Mouse (Mus musculus) liver, embryonic 15.5 days (tissue): ENCODE measurements around the gene Chchd6. TPM values are rescaled to one million over a fixed set of nuclear protein-coding genes. Genes with fewer than 3 reads are reported as not detected.

Experiments
- ATAC-seq: fragments of 200-750 bp; cut with Nextera tagmentation; 2 replicates; pipeline ENCODE4 v1.8.0; 2017; ENCODE audit warnings: moderate number of reproducible peaks, mild to moderate bottlenecking, moderate library complexity; ENCODE audit not compliant: insufficient read depth
- H3K27ac ChIP-seq: fragments of 300-500 bp; sonication (generic); replicated peaks from 2 replicates; pipeline ENCODE4 v1.5.1; 2015; ENCODE audit warnings: mild to moderate bottlenecking, inconsistent platforms
- H3K27me3 ChIP-seq: fragments of 300-500 bp; sonication (generic); 2 replicates; pipeline ENCODE4 v1.6.1; 2015; ENCODE audit warnings: mild to moderate bottlenecking, inconsistent platforms
- H3K36me3 ChIP-seq: fragments of 300-500 bp; sonication (generic); replicated peaks from 2 replicates; pipeline ENCODE4 v1.6.1; 2015; ENCODE audit warnings: moderate library complexity, mild to moderate bottlenecking, inconsistent platforms
- H3K4me1 ChIP-seq: fragments of 300-500 bp; sonication (generic); replicated peaks from 2 replicates; pipeline ENCODE4 v1.6.1; 2015; ENCODE audit warnings: inconsistent platforms
- H3K4me2 ChIP-seq: fragments of 300-500 bp; sonication (generic); 2 replicates; pipeline ENCODE4 v1.6.1; 2015; ENCODE audit warnings: moderate library complexity, mild to moderate bottlenecking, inconsistent platforms
- H3K4me3 ChIP-seq: fragments of 300-500 bp; sonication (generic); replicated peaks from 2 replicates; pipeline ENCODE4 v1.5.1; 2015; ENCODE audit warnings: mild to moderate bottlenecking, inconsistent platforms
- H3K9ac ChIP-seq: fragments of 300-500 bp; sonication (generic); 2 replicates; pipeline ENCODE4 v1.6.1; 2015; ENCODE audit warnings: moderate library complexity, mild to moderate bottlenecking, inconsistent platforms
- H3K9me3 ChIP-seq: fragments of 300-500 bp; sonication (generic); replicated peaks from 2 replicates; pipeline ENCODE4 v1.6.1; 2016; ENCODE audit warnings: inconsistent platforms
- WGBS: fragments of 180-500 bp; shearing (Covaris S2); methylation state at CpG from one replicate; pipeline ENCODE4 v1.1.7; 2015; ENCODE audit warnings: mixed read lengths; ENCODE audit not compliant: insufficient replicate concordance; 5-methylcytosine and 5-hydroxymethylcytosine counted together
- polyA plus RNA-seq: library from polyadenylated mRNA; unstranded; fragments of >200 nt; fragmentation: Nextera tagmentation; extraction: Ambion mirVana; gene quantifications from 2 replicates; pipeline ENCODE4 v1.2.1, GENCODE M21; 2015

Chchd6 gene
- polyA plus RNA-seq, 1 experiment from 2014 or later, result 12.3 TPM

DNA sequence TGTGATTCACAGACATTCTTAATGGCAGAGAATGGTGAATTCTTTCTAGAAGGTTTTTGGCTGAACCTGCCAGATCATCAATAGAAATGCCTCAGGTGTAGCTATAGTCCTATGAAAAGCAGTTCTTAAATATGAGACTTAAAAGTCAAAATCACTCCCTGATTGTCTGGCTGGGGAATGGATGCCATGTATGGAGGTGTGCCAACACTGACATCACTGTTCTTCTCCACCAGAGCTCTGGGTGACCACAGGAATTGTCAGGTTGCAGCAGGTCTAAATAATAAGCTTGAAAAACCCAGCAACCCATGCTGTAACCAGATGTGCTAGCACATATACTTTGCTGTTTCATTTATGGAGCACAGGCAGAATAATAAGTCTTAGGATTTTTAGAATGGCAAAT, 87.2 kb downstream of the Chchd6 start:
- no peak overlapping the region for H3K9ac ChIP-seq
- no peaks in the 10 kb centered on the region for H3K4me1 ChIP-seq
- H3K27ac ChIP-seq, result no peak overlapping the region
- H3K4me3 ChIP-seq, result no peak overlapping the region
- ATAC-seq, result no peak
- H3K36me3 ChIP-seq, result no peaks in the 10 kb centered on the region
- H3K9me3 ChIP-seq, result no peaks in the 10 kb centered on the region
- H3K4me2 ChIP-seq, result no peak overlapping the region
- no peaks in the 10 kb centered on the region for H3K27me3 ChIP-seq

- ATAC-seq, result no peak
- WGBS, result 66% methylated on average over 1 of the region's 1 CpGs
These were observed 95.5 kb downstream of the Chchd6 start for GRCm38 (mm10) chr6:89499961-89500360.

DNA sequence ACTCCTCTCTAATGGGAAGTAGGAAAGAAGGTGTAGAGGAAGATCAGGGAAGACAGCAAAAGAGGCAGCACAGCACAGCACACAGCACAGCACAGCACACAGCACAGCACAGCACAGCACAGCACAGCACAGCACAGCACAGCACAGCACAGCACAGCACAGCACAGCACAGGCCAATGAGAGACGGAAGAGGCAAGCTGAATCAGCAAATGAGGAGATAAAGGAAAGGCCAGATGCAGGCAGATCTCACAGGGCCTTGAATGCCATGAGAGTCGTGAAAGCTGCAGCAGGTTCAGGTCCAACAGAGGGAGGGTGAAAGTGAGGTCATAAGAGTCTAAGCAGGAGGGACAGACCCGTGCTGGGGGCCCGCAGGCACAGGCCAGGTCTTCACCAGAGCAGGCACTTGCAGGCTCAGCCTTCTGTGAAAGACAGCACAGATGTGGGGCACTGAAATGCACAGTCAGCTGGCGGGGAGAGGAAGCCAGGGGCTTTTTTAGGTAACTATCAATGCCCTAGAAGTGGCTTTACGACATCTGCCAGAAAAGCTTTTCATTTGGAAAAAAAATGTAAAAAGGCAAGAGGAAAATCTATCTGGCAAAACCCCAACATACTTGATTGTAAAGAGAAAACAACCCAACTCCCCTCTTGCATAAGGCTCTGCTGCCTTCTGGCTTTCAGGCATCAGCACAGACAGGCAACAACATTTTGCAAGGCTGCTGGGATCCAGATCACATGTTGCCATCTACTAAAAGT, 96.5 kb downstream of the Chchd6 start:
- Histone ChIP-seq H3K9me3 (no peaks in the 10 kb centered on the region), H3K4me1 (no peaks in the 10 kb centered on the region)
- WGBS, result 44% methylated on average over 6 of the region's 6 CpGs

More at GRCm38 (mm10) chr6:89499961-89500360, 95.5 kb downstream of the Chchd6 start:
- no peak overlapping the region for H3K4me3 ChIP-seq
- no peak overlapping the region for H3K27ac ChIP-seq
- H3K36me3 ChIP-seq, result no peaks in the 10 kb centered on the region
- no peaks in the 10 kb centered on the region for H3K4me1 ChIP-seq
- H3K4me2 ChIP-seq, result no peak overlapping the region
- no peaks in the 10 kb centered on the region for H3K27me3 ChIP-seq
- H3K9ac ChIP-seq, result no peak overlapping the region
- H3K9me3 ChIP-seq, result no peaks in the 10 kb centered on the region

DNA sequence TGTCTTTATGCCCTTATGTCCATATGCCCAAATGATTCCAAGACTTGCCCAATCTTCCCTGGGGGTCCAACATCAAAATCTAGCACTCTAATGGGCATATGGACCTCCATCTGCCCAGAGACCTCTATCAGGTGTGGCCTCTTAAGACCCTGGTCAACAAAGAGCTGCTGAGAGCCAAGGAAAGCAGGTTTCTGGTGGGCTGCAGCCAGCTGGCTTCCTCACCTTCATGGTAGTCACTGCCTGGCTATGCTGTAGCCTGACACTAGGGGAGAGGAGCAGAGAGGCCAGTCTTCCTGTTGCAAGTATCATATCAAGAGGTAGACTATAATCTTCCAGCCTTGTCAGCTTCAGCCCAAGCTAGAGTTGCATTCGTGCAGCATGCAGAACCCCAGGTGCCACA, 98.5 kb downstream of the Chchd6 start:
- WGBS, result 55% methylated on average over 1 of the region's 1 CpGs
- Histone ChIP-seq H3K27ac (no peak overlapping the region), H3K9me3 (no peaks in the 10 kb centered on the region), H3K4me3 (no peak overlapping the region), H3K9ac (no peak overlapping the region), H3K36me3 (no peaks in the 10 kb centered on the region), H3K4me1 (no peaks in the 10 kb centered on the region), H3K4me2 (no peak overlapping the region), H3K27me3 (no peaks in the 10 kb centered on the region)
- ATAC-seq, result no peak

More for the DNA sequence above, 96.5 kb downstream of the Chchd6 start:
- Histone ChIP-seq H3K36me3 (no peaks in the 10 kb centered on the region), H3K4me3 (no peak overlapping the region), H3K27ac (no peak overlapping the region), H3K27me3 (no peaks in the 10 kb centered on the region), H3K9ac (no peak overlapping the region), H3K4me2 (no peak overlapping the region)
- ATAC-seq, result no peak

DNA sequence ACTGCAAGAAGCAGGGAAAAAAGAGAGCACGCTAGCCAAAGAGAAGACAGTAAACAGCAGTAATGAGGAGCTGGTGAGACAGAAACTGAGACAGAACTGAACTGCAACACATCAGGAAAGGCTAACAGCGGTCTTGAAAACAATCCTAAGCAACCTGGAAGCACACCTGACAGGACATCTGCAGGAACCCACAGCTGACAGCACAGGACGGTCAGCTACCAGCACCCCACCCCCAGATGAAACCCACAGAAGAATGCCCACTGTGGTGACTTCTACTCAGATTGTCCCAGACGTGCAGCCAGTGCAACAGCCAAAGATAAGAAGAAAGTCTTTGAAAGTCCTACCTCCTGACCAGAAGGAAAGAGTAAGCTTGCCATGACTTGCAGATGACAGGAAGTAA, 103.1 kb downstream of the Chchd6 start:
- H3K27me3 ChIP-seq, result no peaks in the 10 kb centered on the region
- H3K4me3 ChIP-seq, result no peak overlapping the region
- no peak overlapping the region for H3K27ac ChIP-seq
- H3K4me1 ChIP-seq, result no peaks in the 10 kb centered on the region
- H3K9me3 ChIP-seq, result no peaks in the 10 kb centered on the region
- ATAC-seq, result no peak
- 42% methylated on average over 4 of the region's 4 CpGs for WGBS
- H3K4me2 ChIP-seq, result no peak overlapping the region
- H3K9ac ChIP-seq, result no peak overlapping the region
- no peaks in the 10 kb centered on the region for H3K36me3 ChIP-seq

DNA sequence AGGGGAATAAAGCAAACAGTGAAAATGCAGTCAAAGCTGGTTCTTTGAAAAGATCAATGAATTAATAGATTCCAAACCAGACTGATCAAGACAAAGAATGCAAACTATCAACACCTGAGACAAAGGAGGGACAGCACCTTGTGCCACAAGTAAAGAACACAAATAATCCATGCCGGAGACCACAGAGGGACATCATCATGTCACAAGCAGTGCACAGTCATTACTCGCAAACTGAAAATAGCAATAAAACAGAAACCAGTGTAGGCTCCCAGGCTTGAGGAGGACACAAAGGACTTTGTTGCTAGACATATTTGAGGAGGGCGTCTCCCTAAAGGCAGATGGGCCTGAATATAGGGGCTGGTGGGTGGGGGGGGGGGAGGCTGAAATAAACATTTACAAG, 105.1 kb downstream of the Chchd6 start:
- no peak for ATAC-seq
- no peaks in the 10 kb centered on the region for H3K27me3 ChIP-seq
- H3K9ac ChIP-seq, result no peak overlapping the region
- no peaks in the 10 kb centered on the region for H3K4me1 ChIP-seq
- no peak overlapping the region for H3K4me2 ChIP-seq
- WGBS, result 75% methylated on average over 3 of the region's 3 CpGs
- no peak overlapping the region for H3K4me3 ChIP-seq
- no peaks in the 10 kb centered on the region for H3K9me3 ChIP-seq
- H3K27ac ChIP-seq, result no peak overlapping the region
- H3K36me3 ChIP-seq, result no peaks in the 10 kb centered on the region

- no peak for ATAC-seq
- Histone ChIP-seq H3K27ac (no peak overlapping the region), H3K36me3 (no peaks in the 10 kb centered on the region), H3K27me3 (no peaks in the 10 kb centered on the region), H3K9me3 (no peaks in the 10 kb centered on the region), H3K4me2 (no peak overlapping the region), H3K9ac (no peak overlapping the region), H3K4me3 (no peak overlapping the region), H3K4me1 (no peaks in the 10 kb centered on the region)
- 31% methylated on average over 1 of the region's 1 CpGs for WGBS
These were observed 105.9 kb downstream of the Chchd6 start for GRCm38 (mm10) chr6:89489533-89489932.

DNA sequence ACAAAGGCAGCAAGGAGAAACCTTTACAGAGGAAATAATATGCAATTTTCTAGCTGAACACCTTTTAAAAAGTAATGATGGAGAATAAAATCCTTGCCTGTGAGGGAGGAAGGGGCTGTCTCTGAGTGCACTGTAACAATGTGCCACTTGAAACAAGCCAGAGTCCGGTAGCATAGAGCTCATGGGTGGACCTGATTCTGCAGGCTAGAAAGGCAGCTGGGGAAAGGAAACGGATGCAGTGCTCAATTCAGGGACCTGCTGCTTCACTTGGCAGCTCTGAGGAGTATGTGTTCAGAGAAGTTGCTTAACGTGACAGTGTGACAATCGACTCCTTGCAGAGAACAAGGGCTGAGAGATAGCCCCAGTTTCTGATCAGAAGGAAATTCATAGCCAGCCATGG, 109.4 kb downstream of the Chchd6 start:
- H3K9me3 ChIP-seq, result no peaks in the 10 kb centered on the region
- H3K9ac ChIP-seq, result no peak overlapping the region
- no peak overlapping the region for H3K27ac ChIP-seq
- no peaks in the 10 kb centered on the region for H3K36me3 ChIP-seq
- ATAC-seq, result no peak
- no peak overlapping the region for H3K4me2 ChIP-seq
- no peak overlapping the region for H3K4me3 ChIP-seq
- H3K27me3 ChIP-seq, result no peaks in the 10 kb centered on the region
- H3K4me1 ChIP-seq, result no peaks in the 10 kb centered on the region
- WGBS, result 43% methylated on average over 4 of the region's 4 CpGs

DNA sequence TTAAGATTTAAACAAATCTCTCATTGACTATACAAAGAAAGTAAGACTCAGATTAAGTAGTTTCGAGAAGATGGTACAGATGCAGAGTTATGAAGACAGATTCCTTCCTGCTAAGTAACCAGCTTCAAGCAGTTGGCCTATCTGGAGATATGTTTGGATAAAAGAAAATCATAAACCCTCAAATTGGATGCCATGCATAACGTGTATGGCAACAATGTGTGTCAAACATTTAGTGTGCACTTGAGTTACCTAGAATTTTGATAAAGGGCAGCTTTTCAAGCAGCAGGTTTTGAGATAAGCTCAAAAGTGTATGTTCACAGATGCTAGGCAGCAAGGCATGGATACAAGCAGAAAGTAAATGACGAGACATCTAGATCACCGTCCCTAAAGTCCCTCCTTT, 114.3 kb downstream of the Chchd6 start:
- Histone ChIP-seq H3K4me1 (no peaks in the 10 kb centered on the region), H3K36me3 (no peaks in the 10 kb centered on the region), H3K27ac (no peak overlapping the region), H3K9me3 (no peaks in the 10 kb centered on the region), H3K4me2 (no peak overlapping the region), H3K27me3 (no peaks in the 10 kb centered on the region), H3K9ac (no peak overlapping the region), H3K4me3 (no peak overlapping the region)
- 57% methylated on average over 4 of the region's 4 CpGs for WGBS
- no peak for ATAC-seq

GRCm38 (mm10) chr6:89467908-89468307, 127.5 kb downstream of the Chchd6 start:
- Histone ChIP-seq H3K9ac (no peak overlapping the region), H3K4me2 (no peak overlapping the region), H3K27ac (no peak overlapping the region), H3K4me3 (no peak overlapping the region), H3K4me1 (no peaks in the 10 kb centered on the region), H3K9me3 (no peaks in the 10 kb centered on the region), H3K27me3 (no peaks in the 10 kb centered on the region), H3K36me3 (no peaks in the 10 kb centered on the region)
- no peak for ATAC-seq

GRCm38 (mm10) chr6:89467290-89467689, 128.2 kb downstream of the Chchd6 start:
- 71% methylated on average over 9 of the region's 9 CpGs for WGBS
- Histone ChIP-seq H3K4me3 (no peak overlapping the region), H3K4me1 (no peaks in the 10 kb centered on the region), H3K4me2 (no peak overlapping the region), H3K9ac (no peak overlapping the region), H3K27me3 (no peaks in the 10 kb centered on the region), H3K9me3 (no peaks in the 10 kb centered on the region), H3K27ac (no peak overlapping the region), H3K36me3 (no peaks in the 10 kb centered on the region)
- no peak for ATAC-seq

- Histone ChIP-seq H3K9ac (no peak overlapping the region), H3K27me3 (no peaks in the 10 kb centered on the region), H3K4me3 (no peak overlapping the region), H3K27ac (no peak overlapping the region), H3K4me1 (no peaks in the 10 kb centered on the region), H3K9me3 (no peaks in the 10 kb centered on the region), H3K36me3 (no peaks in the 10 kb centered on the region), H3K4me2 (no peak overlapping the region)
- 64% methylated on average over 3 of the region's 3 CpGs for WGBS
- no peak for ATAC-seq
These were observed 128.6 kb downstream of the Chchd6 start for GRCm38 (mm10) chr6:89466875-89467274.
